Mouse (Mus musculus): ENCODE results near the gene Cep41. TPM values are rescaled to one million over a fixed set of nuclear protein-coding genes. Genes with fewer than 3 reads are reported as not detected.
A peak's percentile ranks its signal among the peaks of the same experiment; 100 is the strongest.

Gene Cep41
- polyA plus RNA-seq, 1 experiment from 2014 or later: 2.8 TPM

DNA sequence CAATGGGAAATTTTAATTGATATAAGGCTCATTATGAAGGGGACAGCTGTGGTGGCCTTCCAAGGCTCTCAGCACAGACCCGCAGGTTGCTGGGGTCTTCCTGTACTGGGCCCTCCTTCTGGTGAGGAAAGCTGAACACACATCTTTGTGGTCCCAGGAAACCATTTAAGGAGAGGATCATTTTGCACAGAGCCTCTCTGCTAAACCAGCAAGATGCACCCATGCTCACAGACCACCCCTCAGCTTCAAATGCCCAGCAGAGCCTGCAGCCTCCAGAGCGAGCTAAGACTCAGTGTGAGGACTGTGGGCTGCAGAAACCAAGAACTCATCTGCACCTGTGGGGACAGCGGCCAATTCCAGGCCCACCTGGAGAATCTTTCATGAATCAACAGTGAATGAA, 38.6 kb downstream of the Cep41 start:
- H3K4me2 ChIP-seq (ENCODE audit: low read depth, low read length): no peak overlapping the region
- H3K9ac ChIP-seq (replicated peaks): no peak overlapping the region
- H3K9me3 ChIP-seq (ENCODE audit: low read length): no peaks in the 10 kb centered on the region
- ATAC-seq: no peak
- WGBS (ENCODE audit: insufficient replicate concordance): 82% methylated on average over 3 of the region's 3 CpGs
- H3K27me3 ChIP-seq (ENCODE audit: insufficient read depth, low read length): no peaks in the 10 kb centered on the region
- H3K36me3 ChIP-seq (replicated peaks; ENCODE audit: insufficient read depth, low read length): no peaks in the 10 kb centered on the region
- no peaks in the 10 kb centered on the region for H3K4me1 ChIP-seq (ENCODE audit: insufficient read depth)
- H3K4me3 ChIP-seq (ENCODE audit: low read depth, low read length): no peak overlapping the region
- H3K27ac ChIP-seq (ENCODE audit: low read depth): no peak overlapping the region
- TF ChIP-seq EP300 (IDR thresholded peaks at IDR 0.05; ENCODE audit: low read depth) (no peak), CTCF (IDR thresholded peaks at IDR 0.05; ENCODE audit: low read depth) (no peak)
- no peak for DNase-seq

DNA sequence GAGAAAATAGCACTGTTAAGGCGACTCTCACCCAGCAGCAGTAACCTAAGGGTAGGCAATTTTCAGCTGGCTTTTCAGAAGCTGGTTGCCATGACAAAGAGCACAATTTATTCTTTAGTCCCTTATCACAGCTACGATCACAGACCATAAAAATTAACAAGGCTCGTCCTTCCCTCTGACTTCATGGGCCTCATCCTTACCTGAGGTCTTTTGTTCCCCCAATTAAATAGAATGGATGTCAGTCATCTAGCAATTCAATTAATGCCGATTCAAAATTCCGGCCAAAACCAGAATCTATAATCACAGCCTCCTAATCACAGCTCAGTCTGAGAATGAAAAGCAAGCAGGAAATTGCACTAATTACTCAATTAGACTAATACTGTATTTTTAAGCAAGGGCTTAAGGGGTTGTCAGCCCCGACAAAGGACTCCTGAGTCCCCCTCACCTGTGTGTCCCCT, 39.1 kb downstream of the Cep41 start:
- no peak overlapping the region for H3K27ac ChIP-seq (ENCODE audit: low read depth)
- no peak for DNase-seq
- H3K9ac ChIP-seq (replicated peaks): no peak overlapping the region
- no peak overlapping the region for H3K4me3 ChIP-seq (ENCODE audit: low read depth, low read length)
- WGBS (ENCODE audit: insufficient replicate concordance): 77% methylated on average over 6 of the region's 6 CpGs
- H3K36me3 ChIP-seq (replicated peaks; ENCODE audit: insufficient read depth, low read length): no peaks in the 10 kb centered on the region
- no peaks in the 10 kb centered on the region for H3K27me3 ChIP-seq (ENCODE audit: insufficient read depth, low read length)
- no peaks in the 10 kb centered on the region for H3K4me1 ChIP-seq (ENCODE audit: insufficient read depth)
- H3K9me3 ChIP-seq (ENCODE audit: low read length): no peaks in the 10 kb centered on the region
- no peak for ATAC-seq
- no peak overlapping the region for H3K4me2 ChIP-seq (ENCODE audit: low read depth, low read length)
- TF ChIP-seq CTCF (IDR thresholded peaks at IDR 0.05; ENCODE audit: low read depth) (no peak), EP300 (IDR thresholded peaks at IDR 0.05; ENCODE audit: low read depth) (no peak)

DNA sequence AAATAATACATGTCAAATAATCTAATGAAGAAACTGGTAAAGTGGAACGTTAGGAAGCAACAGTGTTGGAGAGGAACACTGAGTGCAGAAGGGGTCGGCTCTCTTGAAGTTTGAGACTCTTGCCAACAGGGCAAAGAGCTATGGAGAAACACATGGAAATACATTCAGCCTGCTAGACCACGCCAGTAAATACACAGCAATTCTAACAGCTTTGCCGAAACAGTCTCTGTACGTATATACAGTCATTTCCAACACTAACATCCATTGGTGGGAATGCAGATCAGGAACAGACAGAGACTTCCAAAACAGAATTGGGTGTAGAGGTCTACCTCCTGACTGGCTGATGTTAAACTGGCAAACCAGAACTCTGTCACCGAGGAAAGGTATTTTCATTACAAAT, 40.0 kb downstream of the Cep41 start:
- H3K36me3 ChIP-seq (replicated peaks; ENCODE audit: insufficient read depth, low read length): no peaks in the 10 kb centered on the region
- WGBS (ENCODE audit: insufficient replicate concordance): 76% methylated on average over 6 of the region's 6 CpGs
- TF ChIP-seq EP300 (IDR thresholded peaks at IDR 0.05; ENCODE audit: low read depth): no peak
- no peak for TF ChIP-seq CTCF (IDR thresholded peaks at IDR 0.05; ENCODE audit: low read depth)
- H3K27ac ChIP-seq (ENCODE audit: low read depth): no peak overlapping the region
- DNase-seq (no peak), ATAC-seq (no peak)
- H3K4me1 ChIP-seq (ENCODE audit: insufficient read depth): no peaks in the 10 kb centered on the region
- no peaks in the 10 kb centered on the region for H3K27me3 ChIP-seq (ENCODE audit: insufficient read depth, low read length)
- no peak overlapping the region for H3K4me2 ChIP-seq (ENCODE audit: low read depth, low read length)
- H3K4me3 ChIP-seq (ENCODE audit: low read depth, low read length): no peak overlapping the region
- no peaks in the 10 kb centered on the region for H3K9me3 ChIP-seq (ENCODE audit: low read length)
- no peak overlapping the region for H3K9ac ChIP-seq (replicated peaks)

DNA sequence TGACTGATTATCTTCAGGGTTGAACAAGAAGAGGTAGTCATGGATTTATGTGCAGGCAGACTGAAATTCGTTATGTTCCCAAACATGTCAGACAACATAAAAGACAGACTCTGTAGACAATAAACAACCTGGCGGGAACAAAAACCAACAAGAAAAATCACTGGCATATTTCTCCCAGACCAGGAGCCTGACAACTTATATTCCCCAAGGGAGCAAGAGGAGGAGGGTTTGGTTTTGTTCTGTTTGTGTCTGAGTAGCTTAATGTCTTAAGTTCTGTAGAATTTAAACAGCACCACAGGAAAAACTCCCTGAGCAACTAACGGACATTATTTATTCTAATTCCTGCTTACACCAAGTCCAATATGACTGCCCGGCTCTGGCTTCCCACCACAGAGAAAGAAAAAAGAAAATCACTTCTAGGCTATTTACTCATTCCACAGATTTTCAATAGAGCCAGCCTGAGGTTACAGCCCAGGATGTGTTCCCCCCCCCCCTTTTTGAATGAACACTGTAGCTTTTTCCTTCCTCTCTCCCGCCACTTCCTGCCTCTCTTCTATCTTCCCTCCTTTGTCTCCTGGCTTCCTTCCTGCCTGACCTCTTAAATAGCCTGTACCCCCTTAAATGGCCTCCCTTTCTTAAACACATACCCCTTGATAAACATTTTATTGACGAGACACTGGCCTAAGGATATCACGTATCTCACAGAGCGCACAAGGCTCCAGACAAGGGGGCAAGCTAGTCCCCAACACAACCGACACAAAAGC, 40.9 kb downstream of the Cep41 start:
- no peak for TF ChIP-seq CTCF (IDR thresholded peaks at IDR 0.05; ENCODE audit: low read depth)
- no peak for TF ChIP-seq EP300 (IDR thresholded peaks at IDR 0.05; ENCODE audit: low read depth)
- Histone ChIP-seq H3K9ac (replicated peaks) (no peak overlapping the region), H3K27me3 (ENCODE audit: insufficient read depth, low read length) (no peaks in the 10 kb centered on the region), H3K4me3 (ENCODE audit: low read depth, low read length) (no peak overlapping the region), H3K4me2 (ENCODE audit: low read depth, low read length) (no peak overlapping the region), H3K27ac (ENCODE audit: low read depth) (0 out of 2 replicates have a peak overlapping the region, but pooled peaks have one; percentile 35), H3K9me3 (ENCODE audit: low read length) (no peaks in the 10 kb centered on the region), H3K4me1 (ENCODE audit: insufficient read depth) (no peaks in the 10 kb centered on the region), H3K36me3 (replicated peaks; ENCODE audit: insufficient read depth, low read length) (no peaks in the 10 kb centered on the region)
- DNase-seq: no peak
- 62% methylated on average over 9 of the region's 9 CpGs for WGBS (ENCODE audit: insufficient replicate concordance)
- no peak for ATAC-seq

DNA sequence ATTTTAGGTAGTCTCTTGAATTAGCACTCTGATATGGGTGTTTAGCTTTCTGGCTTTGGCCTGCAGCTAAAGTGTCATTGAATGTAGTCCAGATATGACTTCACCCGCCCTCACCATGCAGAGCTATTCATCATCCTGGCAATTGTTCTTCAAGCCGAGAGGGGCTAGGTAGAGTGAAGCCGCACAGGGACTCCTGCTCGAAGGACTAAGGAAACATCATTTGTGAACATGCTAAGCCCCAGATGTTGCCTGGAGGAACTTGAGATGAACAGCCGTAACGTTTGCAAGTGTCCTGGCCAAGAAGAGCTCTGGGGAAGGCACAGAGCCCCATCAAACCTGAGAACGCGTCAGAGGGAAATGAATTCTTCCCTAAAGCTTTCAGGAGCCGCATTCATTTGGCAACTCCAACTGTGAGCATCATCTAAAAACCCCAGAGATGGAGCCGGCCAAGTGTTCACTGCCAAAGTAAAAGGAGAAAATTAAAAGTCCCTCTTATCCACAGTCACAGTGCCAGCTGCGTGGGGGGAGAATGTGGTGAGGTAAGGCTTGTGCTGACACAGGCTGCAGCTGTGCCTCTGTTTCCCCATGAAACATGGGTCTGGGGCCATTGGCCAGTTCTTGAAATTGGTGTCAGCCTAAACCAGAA, 43.8 kb downstream of the Cep41 start:
- Histone ChIP-seq H3K4me3 (ENCODE audit: low read depth, low read length) (no peak overlapping the region), H3K27ac (ENCODE audit: low read depth) (no peak overlapping the region), H3K4me2 (ENCODE audit: low read depth, low read length) (no peak overlapping the region), H3K9me3 (ENCODE audit: low read length) (no peaks in the 10 kb centered on the region), H3K4me1 (ENCODE audit: insufficient read depth) (no peaks in the 10 kb centered on the region), H3K9ac (replicated peaks) (no peak overlapping the region), H3K36me3 (replicated peaks; ENCODE audit: insufficient read depth, low read length) (no peaks in the 10 kb centered on the region), H3K27me3 (ENCODE audit: insufficient read depth, low read length) (no peaks in the 10 kb centered on the region)
- TF ChIP-seq EP300 (IDR thresholded peaks at IDR 0.05; ENCODE audit: low read depth) (no peak), CTCF (IDR thresholded peaks at IDR 0.05; ENCODE audit: low read depth) (no peak)
- DNase-seq: no peak
- ATAC-seq: no peak
- 81% methylated on average over 11 of the region's 11 CpGs for WGBS (ENCODE audit: insufficient replicate concordance)

DNA sequence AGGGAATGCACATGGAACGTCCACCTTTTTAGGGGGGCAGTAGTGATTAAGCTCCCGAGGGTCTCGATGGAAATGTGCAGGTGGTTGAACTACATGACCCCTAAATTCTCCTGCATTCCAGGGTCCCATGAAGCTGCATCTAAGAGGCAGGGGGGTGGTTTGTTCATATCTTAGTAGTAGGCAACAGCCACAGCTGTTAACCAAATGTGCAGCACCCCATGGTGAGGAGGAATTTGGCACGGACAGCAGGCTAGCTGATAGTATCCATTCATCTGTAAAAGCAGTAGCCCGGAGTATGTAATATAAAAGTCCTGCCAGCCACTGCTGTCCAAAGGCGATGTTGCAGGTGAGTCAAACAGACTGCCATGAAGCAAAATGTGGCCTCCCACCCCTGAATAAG, 48.2 kb downstream of the Cep41 start:
- DNase-seq (no peak), ATAC-seq (no peak)
- Histone ChIP-seq H3K4me3 (ENCODE audit: low read depth, low read length) (no peak overlapping the region), H3K36me3 (replicated peaks; ENCODE audit: insufficient read depth, low read length) (no peaks in the 10 kb centered on the region), H3K27ac (ENCODE audit: low read depth) (no peak overlapping the region), H3K4me2 (ENCODE audit: low read depth, low read length) (no peak overlapping the region), H3K9ac (replicated peaks) (no peak overlapping the region), H3K27me3 (ENCODE audit: insufficient read depth, low read length) (no peaks in the 10 kb centered on the region), H3K9me3 (ENCODE audit: low read length) (no peaks in the 10 kb centered on the region), H3K4me1 (ENCODE audit: insufficient read depth) (no peaks in the 10 kb centered on the region)
- no peak for TF ChIP-seq EP300 (IDR thresholded peaks at IDR 0.05; ENCODE audit: low read depth)
- no peak for TF ChIP-seq CTCF (IDR thresholded peaks at IDR 0.05; ENCODE audit: low read depth)
- 74% methylated on average over 6 of the region's 6 CpGs for WGBS (ENCODE audit: insufficient replicate concordance)
